Mouse (Mus musculus) MEL (cell line): ENCODE data around the gene Tmem203. TPM values are rescaled to one million over a fixed set of nuclear protein-coding genes. Genes with fewer than 3 reads are reported as not detected.

Experiments
- DNase-seq: peaks from one replicate; pipeline ENCODE4 v3.0.0; 2011; ENCODE audit warnings: low read depth, low spot score
- H3K27ac ChIP-seq: 2 replicates; pipeline ENCODE4 v1.5.1; 2012; ENCODE audit warnings: low read depth, mild to moderate bottlenecking, control low read depth, low read length, moderate library complexity; ENCODE audit not compliant: control insufficient read depth
- H3K27me3 ChIP-seq, 2 experiments: fragments of 150-350 bp in 1 of 2; sonication (generic) in 1 of 2; 2 replicates each; pipeline ENCODE4 v1.6.1; 2012; ENCODE audit warnings: low read length in 2 of 2, mild to moderate bottlenecking in 2 of 2, improper control_type of control experiment in 1 of 2, moderate library complexity in 1 of 2; ENCODE audit not compliant: insufficient read depth in 2 of 2, control insufficient read depth in 1 of 2
- H3K36me3 ChIP-seq, 2 experiments: 2 replicates each; pipeline ENCODE4 v1.6.1; 2012 to 2014; ENCODE audit warnings: low read length in 2 of 2, improper control_type of control experiment in 1 of 2, inconsistent platforms in 1 of 2, mild to moderate bottlenecking in 1 of 2; ENCODE audit not compliant: insufficient read depth in 2 of 2, control insufficient read depth in 1 of 2
- H3K4me1 ChIP-seq, 2 experiments: fragments of 150-350 bp in 1 of 2; sonication (generic) in 1 of 2; 2 replicates each; pipeline ENCODE4 v1.6.1; 2012; ENCODE audit warnings: low read length in 2 of 2, improper control_type of control experiment in 1 of 2, mild to moderate bottlenecking in 1 of 2; ENCODE audit not compliant: insufficient read depth in 2 of 2, control insufficient read depth in 1 of 2
- H3K4me3 ChIP-seq, 2 experiments: fragments of 150-350 bp in 1 of 2; sonication (generic) in 1 of 2; 2 replicates each; pipeline ENCODE4 v1.5.1; 2012; ENCODE audit warnings: low read depth in 2 of 2, low read length in 2 of 2, mild to moderate bottlenecking in 2 of 2, moderate library complexity in 2 of 2, control low read depth in 1 of 2, improper control_type of control experiment in 1 of 2; ENCODE audit not compliant: control insufficient read depth in 1 of 2, insufficient read depth in 1 of 2
- H3K79me2 ChIP-seq: 2 replicates; pipeline ENCODE4 v1.6.1; 2012; ENCODE audit warnings: mild to moderate bottlenecking, low read length, moderate library complexity; ENCODE audit not compliant: control insufficient read depth, poor library complexity, insufficient read depth
- H3K9ac ChIP-seq: 2 replicates; pipeline ENCODE4 v1.6.1; 2012; ENCODE audit warnings: low read depth, mild to moderate bottlenecking, control low read depth, low read length, moderate library complexity; ENCODE audit not compliant: control insufficient read depth, poor library complexity, severe bottlenecking
- H3K9me3 ChIP-seq: fragments of 150-350 bp; sonication (generic); replicated peaks from 2 replicates; pipeline ENCODE4 v1.6.1; 2012; ENCODE audit warnings: mild to moderate bottlenecking, low read length, improper control_type of control experiment, moderate library complexity; ENCODE audit not compliant: insufficient read depth
- CHD1 ChIP-seq: IDR thresholded peaks from 2 replicates; pipeline ENCODE4 v1.6.1; 2012; ENCODE audit warnings: low read depth, mild to moderate bottlenecking, inconsistent platforms, low read length, improper control_type of control experiment
- E2F4 ChIP-seq: IDR thresholded peaks from 2 replicates; pipeline ENCODE4 v1.6.1; 2011; ENCODE audit warnings: low read depth, low read length, improper control_type of control experiment, borderline replicate concordance
- EP300 ChIP-seq, 2 experiments: IDR thresholded peaks; 2 replicates each; pipeline ENCODE4 v1.6.1; 2011; ENCODE audit warnings: improper control_type of control experiment in 2 of 2, low read length in 2 of 2, low read depth in 1 of 2, mild to moderate bottlenecking in 1 of 2
- GATA1 ChIP-seq: IDR thresholded peaks from 2 replicates; pipeline ENCODE4 v1.6.1; 2011; ENCODE audit warnings: low read depth, low read length, improper control_type of control experiment
- HCFC1 ChIP-seq: IDR thresholded peaks from 2 replicates; pipeline ENCODE4 v1.6.1; 2012; ENCODE audit warnings: low read depth, mild to moderate bottlenecking, inconsistent platforms, low read length, improper control_type of control experiment, moderate library complexity
- JUND ChIP-seq: IDR thresholded peaks from 2 replicates; pipeline ENCODE4 v1.6.1; 2011; ENCODE audit warnings: low read depth, mild to moderate bottlenecking, improper control_type of control experiment, low read length
- KAT2A ChIP-seq: conservative IDR thresholded peaks from 2 replicates; pipeline ENCODE4 v1.6.1; 2012; ENCODE audit warnings: low read depth, low read length, improper control_type of control experiment, inconsistent platforms
- MAX ChIP-seq: IDR thresholded peaks from 2 replicates; pipeline ENCODE4 v1.6.1; 2011; ENCODE audit warnings: low read length, improper control_type of control experiment
- MAZ ChIP-seq: IDR thresholded peaks from 2 replicates; pipeline ENCODE4 v1.6.1; 2012; ENCODE audit warnings: low read depth, mild to moderate bottlenecking, inconsistent platforms, low read length, improper control_type of control experiment
- MEF2A ChIP-seq: IDR thresholded peaks from 2 replicates; pipeline ENCODE4 v1.6.1; 2014; ENCODE audit warnings: low read depth, mild to moderate bottlenecking, inconsistent platforms, low read length, improper control_type of control experiment; ENCODE audit not compliant: poor library complexity, insufficient replicate concordance, severe bottlenecking; ENCODE audit errors: extremely low read depth
- MXI1 ChIP-seq: IDR thresholded peaks from 2 replicates; pipeline ENCODE4 v1.6.1; 2011; ENCODE audit warnings: mild to moderate bottlenecking, low read depth, low read length, improper control_type of control experiment
- MYB ChIP-seq: IDR thresholded peaks from 2 replicates; pipeline ENCODE4 v1.6.1; 2011; ENCODE audit warnings: mild to moderate bottlenecking, low read depth, low read length, improper control_type of control experiment
- MYC ChIP-seq: IDR thresholded peaks from 2 replicates; pipeline ENCODE4 v1.6.1; 2011; ENCODE audit warnings: low read depth, mild to moderate bottlenecking, low read length, improper control_type of control experiment, moderate library complexity
- NELFE ChIP-seq: IDR thresholded peaks from 2 replicates; pipeline ENCODE4 v1.6.1; 2011; ENCODE audit warnings: low read depth, low read length, improper control_type of control experiment
- NRF1 ChIP-seq: IDR thresholded peaks from 2 replicates; pipeline ENCODE4 v1.6.1; 2014; ENCODE audit warnings: low read depth, mild to moderate bottlenecking, inconsistent platforms, low read length, improper control_type of control experiment, moderate library complexity; ENCODE audit not compliant: poor library complexity, insufficient read depth, severe bottlenecking
- POLR2A ChIP-seq, 2 experiments: IDR thresholded peaks; 2 replicates each; pipeline ENCODE4 v1.6.1; 2011 to 2012; ENCODE audit warnings: low read length in 2 of 2, mild to moderate bottlenecking in 2 of 2, control low read depth in 1 of 2, improper control_type of control experiment in 1 of 2, low read depth in 1 of 2, moderate library complexity in 1 of 2; ENCODE audit not compliant: control insufficient read depth in 1 of 2, insufficient read depth in 1 of 2, poor library complexity in 1 of 2
- POLR2AphosphoS2 ChIP-seq: IDR thresholded peaks from 2 replicates; pipeline ENCODE4 v1.6.1; 2011; ENCODE audit warnings: low read length, improper control_type of control experiment
- SIN3A ChIP-seq: IDR thresholded peaks from 2 replicates; pipeline ENCODE4 v1.6.1; 2012; ENCODE audit warnings: low read length, improper control_type of control experiment, inconsistent platforms
- SMC3 ChIP-seq: IDR thresholded peaks from 2 replicates; pipeline ENCODE4 v1.6.1; 2011; ENCODE audit warnings: low read depth, low read length, improper control_type of control experiment
- TAL1 ChIP-seq: IDR thresholded peaks from 2 replicates; pipeline ENCODE4 v1.6.1; 2012; ENCODE audit warnings: mild to moderate bottlenecking, inconsistent platforms, low read length, moderate library complexity, mixed read lengths
- TBP ChIP-seq: IDR thresholded peaks from 2 replicates; pipeline ENCODE4 v1.8.0; 2011; ENCODE audit warnings: low read depth, low read length, improper control_type of control experiment
- UBTF ChIP-seq: IDR thresholded peaks from 2 replicates; pipeline ENCODE4 v1.6.1; 2012; ENCODE audit warnings: low read depth, mild to moderate bottlenecking, inconsistent platforms, low read length, improper control_type of control experiment, moderate library complexity, borderline replicate concordance; ENCODE audit not compliant: insufficient read depth
- ZC3H11A ChIP-seq: IDR thresholded peaks from 2 replicates; pipeline ENCODE4 v1.6.1; 2012; ENCODE audit warnings: low read depth, mild to moderate bottlenecking, inconsistent platforms, low read length, improper control_type of control experiment
- polyA plus RNA-seq, 2 experiments: library from polyadenylated mRNA; stranded (reverse) in 1 of 2; unstranded in 1 of 2; fragments of >175 nt in 1 of 2; fragments of >200 nt in 1 of 2; gene quantifications; 2 replicates each; pipeline versions ENCODE4 v1.2.1 to v1.2.4; 2012; ENCODE audit warnings: low replicate concordance in 2 of 2, low read depth in 1 of 2; ENCODE audit not compliant: insufficient read length in 2 of 2, insufficient read depth in 1 of 2, missing spikeins in 1 of 2
- total RNA-seq: library from RNA; depleted of rRNA; stranded (reverse); fragments of 300-350 nt; gene quantifications from 2 replicates; pipeline ENCODE4 v1.2.3, GENCODE M21; 2012

Gene Tmem203
- total and polyA plus RNA-seq, 3 experiments = 8.4 to 17.0 TPM; not detected in 1

DNA sequence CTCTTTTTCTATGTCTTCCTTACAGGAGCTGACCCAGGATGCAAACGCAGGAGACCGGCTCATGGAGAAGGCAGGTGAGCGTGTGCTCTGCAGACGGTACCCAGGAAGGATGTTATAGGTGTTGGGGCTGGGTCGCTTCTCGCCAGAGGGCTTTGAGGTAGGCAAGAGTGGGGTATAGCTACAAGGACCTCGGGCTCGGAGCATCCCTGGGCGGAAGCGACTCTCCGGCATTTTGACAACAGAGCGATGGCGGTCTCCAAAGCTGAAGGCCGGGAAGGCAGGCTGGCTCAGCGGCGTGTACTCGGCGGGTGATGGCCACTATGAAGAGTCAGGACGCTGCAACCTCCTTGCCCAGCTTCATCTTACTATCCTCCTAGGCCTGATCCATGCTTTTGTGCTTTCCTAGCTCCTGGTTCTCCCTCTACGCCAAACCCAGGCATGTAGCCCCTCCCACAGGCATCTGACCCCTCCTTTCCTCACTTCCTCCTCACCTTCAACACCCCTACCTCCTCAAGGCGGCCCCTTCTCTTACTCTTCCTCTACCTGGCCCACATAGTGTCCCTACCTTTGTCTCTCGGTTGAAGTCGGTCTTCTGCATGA, 41.9 kb upstream of the Tmem203 start:
- no peak for TF ChIP-seq NRF1
- TF ChIP-seq SIN3A = no peak
- no peak for TF ChIP-seq JUND
- TF ChIP-seq GATA1 = no peak
- no peak for TF ChIP-seq KAT2A
- no peak for TF ChIP-seq TAL1
- no peak for TF ChIP-seq CHD1
- TF ChIP-seq HCFC1 = no peak
- TF ChIP-seq MAZ = no peak
- TF ChIP-seq UBTF = no peak
- TF ChIP-seq POLR2AphosphoS2 = no peak
- TF ChIP-seq ZC3H11A = no peak
- TF ChIP-seq POLR2A (IDR thresholded peaks at IDR 0.05; ENCODE audit: control insufficient read depth in 1 of 2, insufficient read depth in 1 of 2, low read depth in 1 of 2, low read length in 2 of 2, poor library complexity in 1 of 2) = no peak
- no peak for TF ChIP-seq SMC3
- no peak for TF ChIP-seq NELFE
- TF ChIP-seq E2F4 = no peak
- TF ChIP-seq MEF2A = no peak
- TF ChIP-seq TBP = no peak
- no peaks in the 10 kb centered on the region for H3K27me3 ChIP-seq
- H3K4me3 ChIP-seq = no peak overlapping the region
- H3K9ac ChIP-seq = no peak overlapping the region
- peaks cover 6 to 17% of the 10 kb centered on the region in 2 experiments for H3K4me1 ChIP-seq
- DNase-seq = no peak
- peaks cover 0 to 14% of the 10 kb centered on the region in 2 experiments; a peak in 3 of 4 replicates for H3K36me3 ChIP-seq
- no peaks in the 10 kb centered on the region for H3K9me3 ChIP-seq
- peaks cover 19% of the 10 kb centered on the region for H3K79me2 ChIP-seq
- no peak overlapping the region for H3K27ac ChIP-seq

DNA sequence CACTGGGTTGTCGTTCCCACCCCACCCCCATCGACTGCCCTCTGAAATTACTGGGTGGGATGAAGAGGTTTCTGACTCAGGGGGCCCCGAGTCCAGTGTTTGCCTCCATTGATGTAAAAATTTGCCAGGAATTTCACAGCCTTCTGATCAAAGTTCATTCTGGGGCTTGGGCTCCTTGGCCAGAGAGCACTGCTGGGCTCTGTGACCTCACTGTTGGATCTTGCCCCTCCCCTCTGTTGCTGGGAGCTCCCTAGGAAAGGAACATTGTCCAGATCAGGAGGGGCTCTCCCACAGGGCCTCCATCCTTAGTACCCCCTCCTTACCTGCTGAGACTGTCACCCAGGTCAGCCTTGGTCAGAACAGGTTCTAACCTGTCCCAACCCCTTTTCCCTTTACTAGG, 40.8 kb upstream of the Tmem203 start, which contains the start of gene Stpg3:
TSS of gene Stpg3 (minus strand) at position 194 of the 400 bp plus-strand sequence.
- peaks cover 0 to 11% of the 10 kb centered on the region in 2 experiments; a peak in 2 of 4 replicates for H3K36me3 ChIP-seq
- no peak for DNase-seq
- no peak within 1 kb of the TSS for H3K9ac ChIP-seq
- H3K27me3 ChIP-seq = no peaks in the 10 kb centered on the region
- no peaks in the 10 kb centered on the region for H3K9me3 ChIP-seq
- no peak within 1 kb of the TSS for H3K4me3 ChIP-seq
- H3K27ac ChIP-seq = no peak within 1 kb of the TSS
- TF ChIP-seq EP300 (IDR thresholded peaks at IDR 0.05; ENCODE audit: low read depth in 1 of 2, low read length in 2 of 2) = no peak
- no peak for TF ChIP-seq MYC
- TF ChIP-seq SMC3 = no peak
- no peak for TF ChIP-seq TBP
- no peak for TF ChIP-seq MAX
- no peak for TF ChIP-seq MXI1
- no peak for TF ChIP-seq SIN3A
- TF ChIP-seq MYB = no peak
- no peak for TF ChIP-seq NRF1
- TF ChIP-seq POLR2AphosphoS2 = no peak
- TF ChIP-seq, all 39 proteins: peak for 0
- Histone ChIP-seq H3K4me1 (peaks cover 6 to 15% of the 10 kb centered on the region in 2 experiments), H3K79me2 (peaks cover 17% of the 10 kb centered on the region)
